Mouse (Mus musculus) MEL (cell line): ENCODE measurements around the gene Dcbld1. TPM values are rescaled to one million over a fixed set of nuclear protein-coding genes. Genes with fewer than 3 reads are reported as not detected.
"Not testable (repeated sequence)": the region's sequence is repeated elsewhere in the genome, so short reads cannot be mapped to it uniquely, and the experiment has no call there.

Experiments
- DNase-seq: peaks from one replicate; pipeline ENCODE4 v3.0.0; 2011; ENCODE audit warnings: low read depth, low spot score
- H3K27ac ChIP-seq: 2 replicates; pipeline ENCODE4 v1.5.1; 2012; ENCODE audit warnings: low read depth, mild to moderate bottlenecking, control low read depth, low read length, moderate library complexity; ENCODE audit not compliant: control insufficient read depth
- H3K27me3 ChIP-seq, 2 experiments: fragments of 150-350 bp in 1 of 2; sonication (generic) in 1 of 2; 2 replicates each; pipeline ENCODE4 v1.6.1; 2012; ENCODE audit warnings: low read length in 2 of 2, mild to moderate bottlenecking in 2 of 2, improper control_type of control experiment in 1 of 2, moderate library complexity in 1 of 2; ENCODE audit not compliant: insufficient read depth in 2 of 2, control insufficient read depth in 1 of 2
- H3K36me3 ChIP-seq, 2 experiments: 2 replicates each; pipeline ENCODE4 v1.6.1; 2012 to 2014; ENCODE audit warnings: low read length in 2 of 2, improper control_type of control experiment in 1 of 2, inconsistent platforms in 1 of 2, mild to moderate bottlenecking in 1 of 2; ENCODE audit not compliant: insufficient read depth in 2 of 2, control insufficient read depth in 1 of 2
- H3K4me1 ChIP-seq, 2 experiments: fragments of 150-350 bp in 1 of 2; sonication (generic) in 1 of 2; 2 replicates each; pipeline ENCODE4 v1.6.1; 2012; ENCODE audit warnings: low read length in 2 of 2, improper control_type of control experiment in 1 of 2, mild to moderate bottlenecking in 1 of 2; ENCODE audit not compliant: insufficient read depth in 2 of 2, control insufficient read depth in 1 of 2
- H3K4me3 ChIP-seq, 2 experiments: fragments of 150-350 bp in 1 of 2; sonication (generic) in 1 of 2; 2 replicates each; pipeline ENCODE4 v1.5.1; 2012; ENCODE audit warnings: low read depth in 2 of 2, low read length in 2 of 2, mild to moderate bottlenecking in 2 of 2, moderate library complexity in 2 of 2, control low read depth in 1 of 2, improper control_type of control experiment in 1 of 2; ENCODE audit not compliant: control insufficient read depth in 1 of 2, insufficient read depth in 1 of 2
- H3K79me2 ChIP-seq: 2 replicates; pipeline ENCODE4 v1.6.1; 2012; ENCODE audit warnings: mild to moderate bottlenecking, low read length, moderate library complexity; ENCODE audit not compliant: control insufficient read depth, poor library complexity, insufficient read depth
- H3K9ac ChIP-seq: 2 replicates; pipeline ENCODE4 v1.6.1; 2012; ENCODE audit warnings: low read depth, mild to moderate bottlenecking, control low read depth, low read length, moderate library complexity; ENCODE audit not compliant: control insufficient read depth, poor library complexity, severe bottlenecking
- H3K9me3 ChIP-seq: fragments of 150-350 bp; sonication (generic); replicated peaks from 2 replicates; pipeline ENCODE4 v1.6.1; 2012; ENCODE audit warnings: mild to moderate bottlenecking, low read length, improper control_type of control experiment, moderate library complexity; ENCODE audit not compliant: insufficient read depth
- CHD1 ChIP-seq: IDR thresholded peaks from 2 replicates; pipeline ENCODE4 v1.6.1; 2012; ENCODE audit warnings: low read depth, mild to moderate bottlenecking, inconsistent platforms, low read length, improper control_type of control experiment
- CHD2 ChIP-seq: IDR thresholded peaks from 2 replicates; pipeline ENCODE4 v1.6.1; 2011; ENCODE audit warnings: low read length, improper control_type of control experiment
- CTCF ChIP-seq, 3 experiments: IDR thresholded peaks in 2 of 3; conservative IDR thresholded peaks in 1 of 3; 2 replicates each; pipeline ENCODE4 v1.5.1; 2011 to 2012; ENCODE audit warnings: low read length in 3 of 3, low read depth in 2 of 3, mild to moderate bottlenecking in 2 of 3, improper control_type of control experiment in 1 of 3, inconsistent platforms in 1 of 3, mixed read lengths in 1 of 3, moderate library complexity in 1 of 3; ENCODE audit not compliant: control insufficient read depth in 1 of 3, insufficient read depth in 1 of 3, poor library complexity in 1 of 3, severe bottlenecking in 1 of 3
- E2F4 ChIP-seq: IDR thresholded peaks from 2 replicates; pipeline ENCODE4 v1.6.1; 2011; ENCODE audit warnings: low read depth, low read length, improper control_type of control experiment, borderline replicate concordance
- ETS1 ChIP-seq: IDR thresholded peaks from 2 replicates; pipeline ENCODE4 v1.6.1; 2012; ENCODE audit warnings: low read depth, mild to moderate bottlenecking, inconsistent platforms, low read length, improper control_type of control experiment, moderate library complexity
- GATA1 ChIP-seq: IDR thresholded peaks from 2 replicates; pipeline ENCODE4 v1.6.1; 2011; ENCODE audit warnings: low read depth, low read length, improper control_type of control experiment
- HCFC1 ChIP-seq: IDR thresholded peaks from 2 replicates; pipeline ENCODE4 v1.6.1; 2012; ENCODE audit warnings: low read depth, mild to moderate bottlenecking, inconsistent platforms, low read length, improper control_type of control experiment, moderate library complexity
- JUND ChIP-seq: IDR thresholded peaks from 2 replicates; pipeline ENCODE4 v1.6.1; 2011; ENCODE audit warnings: low read depth, mild to moderate bottlenecking, improper control_type of control experiment, low read length
- KAT2A ChIP-seq: conservative IDR thresholded peaks from 2 replicates; pipeline ENCODE4 v1.6.1; 2012; ENCODE audit warnings: low read depth, low read length, improper control_type of control experiment, inconsistent platforms
- MAX ChIP-seq: IDR thresholded peaks from 2 replicates; pipeline ENCODE4 v1.6.1; 2011; ENCODE audit warnings: low read length, improper control_type of control experiment
- MEF2A ChIP-seq: IDR thresholded peaks from 2 replicates; pipeline ENCODE4 v1.6.1; 2014; ENCODE audit warnings: low read depth, mild to moderate bottlenecking, inconsistent platforms, low read length, improper control_type of control experiment; ENCODE audit not compliant: poor library complexity, insufficient replicate concordance, severe bottlenecking; ENCODE audit errors: extremely low read depth
- MXI1 ChIP-seq: IDR thresholded peaks from 2 replicates; pipeline ENCODE4 v1.6.1; 2011; ENCODE audit warnings: mild to moderate bottlenecking, low read depth, low read length, improper control_type of control experiment
- NRF1 ChIP-seq: IDR thresholded peaks from 2 replicates; pipeline ENCODE4 v1.6.1; 2014; ENCODE audit warnings: low read depth, mild to moderate bottlenecking, inconsistent platforms, low read length, improper control_type of control experiment, moderate library complexity; ENCODE audit not compliant: poor library complexity, insufficient read depth, severe bottlenecking
- POLR2A ChIP-seq, 2 experiments: IDR thresholded peaks; 2 replicates each; pipeline ENCODE4 v1.6.1; 2011 to 2012; ENCODE audit warnings: low read length in 2 of 2, mild to moderate bottlenecking in 2 of 2, control low read depth in 1 of 2, improper control_type of control experiment in 1 of 2, low read depth in 1 of 2, moderate library complexity in 1 of 2; ENCODE audit not compliant: control insufficient read depth in 1 of 2, insufficient read depth in 1 of 2, poor library complexity in 1 of 2
- SIN3A ChIP-seq: IDR thresholded peaks from 2 replicates; pipeline ENCODE4 v1.6.1; 2012; ENCODE audit warnings: low read length, improper control_type of control experiment, inconsistent platforms
- TAL1 ChIP-seq: IDR thresholded peaks from 2 replicates; pipeline ENCODE4 v1.6.1; 2012; ENCODE audit warnings: mild to moderate bottlenecking, inconsistent platforms, low read length, moderate library complexity, mixed read lengths
- TBP ChIP-seq: IDR thresholded peaks from 2 replicates; pipeline ENCODE4 v1.8.0; 2011; ENCODE audit warnings: low read depth, low read length, improper control_type of control experiment
- TCF12 ChIP-seq: IDR thresholded peaks from 2 replicates; pipeline ENCODE4 v1.6.1; 2014; ENCODE audit warnings: low read depth, mild to moderate bottlenecking, inconsistent platforms, low read length, improper control_type of control experiment, moderate library complexity
- UBTF ChIP-seq: IDR thresholded peaks from 2 replicates; pipeline ENCODE4 v1.6.1; 2012; ENCODE audit warnings: low read depth, mild to moderate bottlenecking, inconsistent platforms, low read length, improper control_type of control experiment, moderate library complexity, borderline replicate concordance; ENCODE audit not compliant: insufficient read depth
- USF1 ChIP-seq: IDR thresholded peaks from 2 replicates; pipeline ENCODE4 v1.6.1; 2014; ENCODE audit warnings: low read depth, mild to moderate bottlenecking, inconsistent platforms, low read length, improper control_type of control experiment, moderate library complexity
- USF2 ChIP-seq, 2 experiments: IDR thresholded peaks; 2 replicates each; pipeline ENCODE4 v1.6.1; 2011 to 2012; ENCODE audit warnings: improper control_type of control experiment in 2 of 2, low read length in 2 of 2, borderline replicate concordance in 1 of 2, inconsistent platforms in 1 of 2, low read depth in 1 of 2, mild to moderate bottlenecking in 1 of 2; ENCODE audit not compliant: insufficient read depth in 1 of 2
- ZC3H11A ChIP-seq: IDR thresholded peaks from 2 replicates; pipeline ENCODE4 v1.6.1; 2012; ENCODE audit warnings: low read depth, mild to moderate bottlenecking, inconsistent platforms, low read length, improper control_type of control experiment
- ZKSCAN1 ChIP-seq: IDR thresholded peaks from 2 replicates; pipeline ENCODE4 v1.6.1; 2012; ENCODE audit warnings: low read depth, mild to moderate bottlenecking, inconsistent platforms, low read length, improper control_type of control experiment, moderate library complexity
- ZNF384 ChIP-seq: IDR thresholded peaks from 2 replicates; pipeline ENCODE4 v1.6.1; 2012; ENCODE audit warnings: low read depth, mild to moderate bottlenecking, inconsistent platforms, low read length, improper control_type of control experiment
- polyA plus RNA-seq, 2 experiments: library from polyadenylated mRNA; stranded (reverse) in 1 of 2; unstranded in 1 of 2; fragments of >175 nt in 1 of 2; fragments of >200 nt in 1 of 2; gene quantifications; 2 replicates each; pipeline versions ENCODE4 v1.2.1 to v1.2.4; 2012; ENCODE audit warnings: low replicate concordance in 2 of 2, low read depth in 1 of 2; ENCODE audit not compliant: insufficient read length in 2 of 2, insufficient read depth in 1 of 2, missing spikeins in 1 of 2
- total RNA-seq: library from RNA; depleted of rRNA; stranded (reverse); fragments of 300-350 nt; gene quantifications from 2 replicates; pipeline ENCODE4 v1.2.3, GENCODE M21; 2012

Gene Dcbld1
- total and polyA plus RNA-seq, 3 experiments, result 4.0 to 7.1 TPM; not detected in 1

- Histone ChIP-seq H3K79me2 (no peaks in the 10 kb centered on the region), H3K4me3 (no peak overlapping the region), H3K36me3 (peaks cover 0 to 4% of the 10 kb centered on the region in 2 experiments; a peak in 1 of 4 replicates), H3K27ac (no peak overlapping the region), H3K4me1 (0 out of 4 replicates have a peak, but pooled peaks cover 0 to 4% of the 10 kb centered on the region in 2 experiments), H3K9ac (no peak overlapping the region), H3K9me3 (no peaks in the 10 kb centered on the region), H3K27me3 (no peaks in the 10 kb centered on the region)
- TF ChIP-seq ZNF384 (no peak), MXI1 (no peak), SIN3A (no peak), MEF2A (no peak), TAL1 (no peak), TBP (no peak), HCFC1 (no peak), ZKSCAN1 (no peak), CTCF (IDR thresholded peaks at IDR 0.05 in 2 of 3, conservative IDR thresholded peaks at IDR 0.05 in 1 of 3; ENCODE audit: control insufficient read depth in 1 of 3, insufficient read depth in 1 of 3, low read depth in 2 of 3, low read length in 3 of 3, poor library complexity in 1 of 3, severe bottlenecking in 1 of 3) (no peak)
- no peak for DNase-seq
Measured at GRCm38 (mm10) chr10:52293921-52294577, 60.6 kb downstream of the Dcbld1 start.

DNA sequence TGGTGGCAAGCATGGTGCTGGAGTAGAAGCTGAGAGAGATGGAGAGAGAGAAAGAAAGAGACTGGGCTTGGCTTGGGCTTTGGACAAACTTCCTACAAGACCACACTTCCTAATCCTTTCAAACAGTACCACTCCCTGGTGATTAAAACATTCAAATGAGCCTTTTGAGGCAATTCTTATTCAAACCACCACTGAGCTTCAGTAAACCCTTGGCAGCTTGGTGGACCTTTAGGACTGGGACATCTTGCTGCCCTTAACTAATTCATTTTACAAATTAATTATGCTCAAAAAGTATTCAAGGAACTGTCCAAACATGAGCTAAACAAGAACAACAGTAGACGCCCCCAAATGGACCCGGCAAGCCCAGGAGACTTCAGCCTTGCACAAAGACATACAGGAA, 62.5 kb downstream of the Dcbld1 start:
- no peak for DNase-seq
- 0 out of 4 replicates have a peak, but pooled peaks cover 0 to 4% of the 10 kb centered on the region in 2 experiments for H3K4me1 ChIP-seq
- no peak overlapping the region for H3K4me3 ChIP-seq
- no peak overlapping the region for H3K9ac ChIP-seq
- no peaks in the 10 kb centered on the region for H3K27me3 ChIP-seq
- H3K27ac ChIP-seq, result no peak overlapping the region
- no peaks in the 10 kb centered on the region for H3K79me2 ChIP-seq
- TF ChIP-seq E2F4, result no peak
- TF ChIP-seq MXI1, result no peak
- TF ChIP-seq TAL1, result no peak
- no peak for TF ChIP-seq ZNF384
- TF ChIP-seq CHD1, result no peak
- no peak for TF ChIP-seq GATA1
- no peak for TF ChIP-seq ZKSCAN1
- no peak for TF ChIP-seq TCF12
- TF ChIP-seq USF2 (IDR thresholded peaks at IDR 0.05; ENCODE audit: borderline replicate concordance in 1 of 2, insufficient read depth in 1 of 2, low read depth in 1 of 2, low read length in 2 of 2), result no peak
- TF ChIP-seq NRF1, result no peak
- TF ChIP-seq CHD2, result no peak
- TF ChIP-seq SIN3A, result no peak
- TF ChIP-seq USF1, result no peak
- no peak for TF ChIP-seq JUND
- no peak for TF ChIP-seq ETS1
- TF ChIP-seq KAT2A, result no peak
- TF ChIP-seq MAX, result no peak
- TF ChIP-seq ZC3H11A, result no peak
- TF ChIP-seq UBTF, result no peak
- no peak for TF ChIP-seq POLR2A (IDR thresholded peaks at IDR 0.05; ENCODE audit: control insufficient read depth in 1 of 2, insufficient read depth in 1 of 2, low read depth in 1 of 2, low read length in 2 of 2, poor library complexity in 1 of 2)
- H3K9me3 ChIP-seq, result no peaks in the 10 kb centered on the region
- H3K36me3 ChIP-seq, result peaks cover 0 to 4% of the 10 kb centered on the region in 2 experiments; a peak in 1 of 4 replicates

- not testable (repeated sequence) for H3K27ac ChIP-seq, H3K4me1 ChIP-seq, DNase-seq, H3K9ac ChIP-seq, H3K9me3 ChIP-seq, H3K27me3 ChIP-seq, H3K36me3 ChIP-seq, H3K4me3 ChIP-seq, H3K79me2 ChIP-seq
Measured at GRCm38 (mm10) chr10:52298568-52298967, 65.1 kb downstream of the Dcbld1 start.
